Mouse (Mus musculus) spleen, adult 2 months (tissue): ENCODE results near the gene Xntrpc. TPM values are rescaled to one million over a fixed set of nuclear protein-coding genes. Genes with fewer than 3 reads are reported as not detected.
"Not testable (repeated sequence)": the region's sequence is repeated elsewhere in the genome, so short reads cannot be mapped to it uniquely, and the experiment has no call there.

ENCODE experiments used
- DNase-seq, 2 experiments: peaks; one replicate each; pipeline versions ENCODE4 v3.0.0 to v3.0.0-alpha.2; 2012 to 2021; ENCODE audit warnings: low spot score in 2 of 2, low read depth in 1 of 2
- H3K27ac ChIP-seq: fragments of 200-500 bp; 2 replicates; pipeline ENCODE4 v1.5.1; 2012; ENCODE audit warnings: low read length, inconsistent platforms; ENCODE audit not compliant: insufficient read depth
- H3K27me3 ChIP-seq: fragments of 200-500 bp; 2 replicates; pipeline ENCODE4 v1.6.1; 2012; ENCODE audit warnings: mild to moderate bottlenecking, moderate library complexity, low read length, inconsistent platforms; ENCODE audit not compliant: control insufficient read depth, insufficient read depth
- H3K36me3 ChIP-seq: fragments of 200-500 bp; 2 replicates; pipeline ENCODE4 v1.6.1; 2012; ENCODE audit warnings: mild to moderate bottlenecking, low read length, inconsistent platforms; ENCODE audit not compliant: control insufficient read depth, insufficient read depth
- H3K4me1 ChIP-seq: fragments of 200-500 bp; 2 replicates; pipeline ENCODE4 v1.6.1; 2011; ENCODE audit warnings: inconsistent platforms; ENCODE audit not compliant: control insufficient read depth, insufficient read depth, insufficient read length
- H3K4me3 ChIP-seq: fragments of 200-500 bp; 2 replicates; pipeline ENCODE4 v1.5.1; 2011; ENCODE audit warnings: mild to moderate bottlenecking, inconsistent platforms; ENCODE audit not compliant: insufficient read depth, insufficient read length; ENCODE audit errors: extremely low read depth
- CTCF ChIP-seq: fragments of 200-500 bp; IDR thresholded peaks from 2 replicates; pipeline ENCODE4 v1.5.1; 2011; ENCODE audit warnings: mild to moderate bottlenecking, inconsistent platforms; ENCODE audit not compliant: insufficient read depth, insufficient read length, insufficient replicate concordance; ENCODE audit errors: extremely low read depth
- POLR2A ChIP-seq: fragments of 200-500 bp; IDR thresholded peaks from 2 replicates; pipeline ENCODE4 v1.6.1; 2011; ENCODE audit warnings: low read depth, low read length, inconsistent platforms
- WGBS: fragments of 180-500 bp; shearing (Covaris S2); methylation state at CpG from one replicate; pipeline ENCODE4 v1.1.7; 2018; 5-methylcytosine and 5-hydroxymethylcytosine counted together
- polyA plus RNA-seq: library from polyadenylated mRNA; depleted of rRNA; stranded (reverse); fragments of >200 nt; gene quantifications from 2 replicates; pipeline ENCODE4 v1.2.3, GENCODE M21; 2012

Xntrpc gene
- polyA plus RNA-seq, 1 experiment: 2.6 TPM

DNA sequence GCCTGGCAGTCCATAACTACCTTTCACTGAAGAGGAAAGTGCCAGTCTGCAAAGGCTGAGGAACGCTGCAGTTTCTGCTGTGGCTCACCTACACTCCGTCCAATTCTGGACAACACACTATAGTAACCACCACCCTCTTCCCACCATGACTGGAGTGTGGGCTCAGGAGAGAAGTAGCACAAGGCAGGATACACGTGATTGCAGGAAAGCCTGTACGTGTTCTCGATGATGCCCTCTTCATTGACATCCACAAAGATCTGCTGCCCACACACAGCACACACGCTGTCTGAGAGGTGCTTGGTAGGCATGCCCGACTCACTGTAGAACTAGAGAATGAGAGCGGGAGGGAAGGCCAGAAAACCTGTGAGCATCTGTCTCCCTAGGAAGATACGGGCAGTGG, 41.7 kb upstream of the Xntrpc start:
- no peak for TF ChIP-seq POLR2A
- TF ChIP-seq CTCF: no peak
- H3K36me3 ChIP-seq: peaks cover 6% of the 10 kb centered on the region
- no peak overlapping the region for H3K27ac ChIP-seq
- H3K4me1 ChIP-seq: no peaks in the 10 kb centered on the region
- DNase-seq: no peak
- H3K4me3 ChIP-seq: no peak overlapping the region
- H3K27me3 ChIP-seq: no peaks in the 10 kb centered on the region
- WGBS: 92% methylated on average over 9 of the region's 9 CpGs

DNA sequence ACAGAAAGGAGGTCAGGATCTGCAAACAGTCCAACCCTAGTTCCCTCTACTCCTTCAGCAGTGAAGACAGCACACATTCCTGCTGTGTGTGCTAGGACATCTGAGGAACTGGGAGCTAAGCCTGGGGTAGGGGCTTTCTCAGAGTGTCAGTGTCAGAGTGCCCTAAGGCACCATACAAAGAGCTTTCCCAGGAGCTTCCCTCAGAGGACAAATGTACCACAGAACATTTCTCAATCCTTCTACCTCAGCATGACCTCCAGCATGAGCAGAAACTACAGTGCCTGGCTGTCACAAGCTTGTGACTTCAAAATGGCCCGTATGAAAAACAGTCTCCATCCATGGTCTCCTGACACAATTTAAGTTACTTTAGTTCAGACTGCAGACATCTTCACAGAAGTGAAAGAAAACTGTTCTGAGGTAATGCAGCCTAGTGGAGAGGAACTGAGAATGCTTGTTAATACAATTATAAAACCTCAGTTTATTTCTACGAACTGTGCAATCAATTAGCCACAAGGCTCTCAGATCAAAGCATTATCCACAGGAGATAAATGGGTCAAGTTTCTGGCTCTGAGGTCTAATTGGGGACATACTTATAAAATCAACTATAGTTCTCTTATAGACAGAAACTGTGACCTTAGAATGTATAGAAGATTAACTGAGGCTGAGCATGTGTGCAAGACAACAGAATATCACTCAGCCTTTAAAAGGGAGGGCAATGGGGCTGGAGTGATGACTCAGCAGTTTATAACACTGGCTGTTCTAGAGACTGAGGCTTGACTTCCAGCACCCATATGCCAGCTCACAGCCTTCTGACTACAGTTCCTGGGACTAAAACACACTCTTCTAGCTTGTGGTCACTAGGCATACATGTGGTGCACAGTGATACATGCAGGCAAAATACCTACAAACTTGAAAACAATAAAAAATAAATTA, 40.1 kb upstream of the Xntrpc start:
- Histone ChIP-seq H3K4me3 (no peak overlapping the region), H3K4me1 (no peaks in the 10 kb centered on the region), H3K36me3 (peaks cover 8% of the 10 kb centered on the region), H3K27me3 (no peaks in the 10 kb centered on the region), H3K27ac (no peak overlapping the region)
- 74% methylated on average over 2 of the region's 2 CpGs for WGBS
- TF ChIP-seq CTCF: no peak
- TF ChIP-seq POLR2A: no peak
- DNase-seq: no peak

DNA sequence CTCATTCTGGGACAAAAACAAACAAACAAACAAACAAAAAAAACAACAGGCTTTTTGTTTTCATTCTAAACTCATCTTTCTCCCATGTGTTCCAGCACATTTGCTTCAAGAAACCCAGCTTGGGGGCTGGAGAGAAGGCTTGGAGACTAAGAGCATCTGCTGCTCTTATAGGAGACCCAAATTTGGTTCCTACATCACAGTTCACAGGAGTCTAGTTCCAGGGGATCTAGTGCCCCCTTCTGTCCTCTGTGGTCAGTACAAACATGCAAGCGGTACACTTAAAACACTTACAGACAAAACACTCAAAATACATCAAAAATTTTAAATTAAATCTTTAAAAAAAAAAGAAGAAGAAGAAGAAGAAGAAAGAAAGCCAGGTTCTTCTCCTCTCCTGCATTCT, 30.6 kb upstream of the Xntrpc start:
- no peak overlapping the region for H3K4me3 ChIP-seq
- 89% methylated on average over 1 of the region's 1 CpGs for WGBS
- no peak overlapping the region for H3K27ac ChIP-seq
- TF ChIP-seq CTCF (no peak), POLR2A (no peak)
- H3K4me1 ChIP-seq: no peaks in the 10 kb centered on the region; the same call in 1 of the 2 replicates
- DNase-seq: no peak
- H3K36me3 ChIP-seq: peaks cover 28% of the 10 kb centered on the region
- H3K27me3 ChIP-seq: no peaks in the 10 kb centered on the region

DNA sequence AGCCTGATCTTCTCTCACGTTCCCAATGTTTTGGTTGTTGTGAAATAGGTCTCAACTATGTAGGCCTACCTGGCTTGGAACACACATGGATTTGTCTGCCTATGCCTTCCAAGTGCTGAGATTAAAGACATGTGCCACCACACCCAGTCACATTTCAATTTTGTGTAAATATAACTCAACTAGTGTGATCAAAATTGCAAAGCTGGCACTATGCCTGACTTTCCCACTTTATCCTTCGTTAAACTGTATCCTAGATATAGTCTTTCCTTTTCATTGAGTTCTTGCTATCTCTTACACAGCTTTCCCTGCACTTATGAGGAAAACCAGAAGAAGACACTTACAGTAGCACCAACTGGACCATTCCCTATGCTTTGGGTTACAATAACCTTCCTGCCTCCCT, 30.0 kb upstream of the Xntrpc start:
- H3K4me3 ChIP-seq: no peak overlapping the region
- H3K27me3 ChIP-seq: no peaks in the 10 kb centered on the region
- no peak overlapping the region for H3K27ac ChIP-seq
- no peaks in the 10 kb centered on the region; the same call in 1 of the 2 replicates for H3K4me1 ChIP-seq
- DNase-seq: no peak
- 99% methylated on average over 2 of the region's 2 CpGs for WGBS
- H3K36me3 ChIP-seq: peaks cover 26% of the 10 kb centered on the region
- no peak for TF ChIP-seq CTCF
- TF ChIP-seq POLR2A: no peak

DNA sequence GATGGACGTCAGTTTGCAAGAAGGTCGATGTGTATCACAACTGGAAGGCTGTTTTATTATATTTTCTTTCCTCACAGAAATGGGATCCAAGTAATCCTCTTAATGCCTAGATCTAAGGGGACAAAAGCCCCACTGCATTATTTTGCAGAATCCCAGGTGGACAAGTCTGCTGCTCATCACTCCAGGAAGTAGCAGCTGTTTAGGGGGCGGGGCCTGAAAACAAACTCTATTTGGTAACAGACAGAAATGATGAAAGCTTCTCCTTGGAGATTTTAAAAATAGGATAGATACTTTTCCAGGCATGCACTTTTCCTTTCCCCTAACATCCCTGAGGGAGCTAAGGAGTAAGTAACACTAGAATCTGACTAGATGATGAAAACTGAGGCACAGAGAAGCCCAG, 28.2 kb upstream of the Xntrpc start:
- H3K4me3 ChIP-seq: no peak overlapping the region
- DNase-seq: no peak
- TF ChIP-seq CTCF: no peak
- TF ChIP-seq POLR2A: no peak
- no peaks in the 10 kb centered on the region for H3K27me3 ChIP-seq
- H3K4me1 ChIP-seq: no peaks in the 10 kb centered on the region
- H3K36me3 ChIP-seq: peaks cover 26% of the 10 kb centered on the region
- 95% methylated on average over 3 of the region's 3 CpGs for WGBS
- no peak overlapping the region for H3K27ac ChIP-seq

DNA sequence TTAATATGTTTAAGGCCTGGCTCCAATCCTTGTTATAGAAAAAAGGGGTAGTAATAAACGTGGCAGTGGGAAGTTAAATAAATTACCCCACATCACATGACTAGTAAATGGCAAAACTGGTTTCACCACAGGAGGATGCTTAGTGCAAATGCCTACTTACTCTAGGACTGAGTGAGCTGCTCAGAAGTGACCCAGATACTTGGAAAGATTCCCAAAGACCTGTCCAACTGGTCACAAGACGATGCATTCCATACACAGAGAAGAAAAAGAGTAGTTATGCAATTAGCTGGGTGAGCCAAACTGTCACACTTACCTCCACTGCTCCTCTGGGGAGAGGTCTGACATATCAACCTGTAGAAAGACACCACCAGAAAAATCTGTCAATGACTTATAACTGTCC, 23.2 kb upstream of the Xntrpc start:
- TF ChIP-seq POLR2A (no peak), CTCF (no peak)
- 61% methylated on average over 2 of the region's 2 CpGs for WGBS

DNA sequence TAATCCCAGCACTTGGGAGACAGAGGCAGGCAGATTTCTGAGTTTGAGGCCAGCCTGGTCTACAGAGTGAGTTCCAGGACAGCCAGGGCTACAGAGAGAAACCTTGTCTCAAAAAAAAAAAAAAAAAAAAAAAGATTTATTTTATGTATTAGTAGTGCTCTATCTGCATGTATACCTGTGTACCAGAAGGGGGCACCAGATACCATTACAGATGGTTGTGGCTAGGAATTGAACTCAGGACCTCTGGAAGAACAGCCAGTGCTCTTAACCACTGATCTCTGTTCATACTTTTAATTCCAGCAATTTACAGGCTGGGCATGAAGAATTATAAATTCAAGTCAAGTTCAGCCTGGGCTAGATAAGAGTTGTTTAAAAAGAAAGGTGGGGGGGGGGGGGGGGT, 17.0 kb upstream of the Xntrpc start:
- DNase-seq: peak in 1 of 2 experiments; percentile 5

More for the DNA sequence above, 23.2 kb upstream of the Xntrpc start:
- H3K4me1 ChIP-seq: no peaks in the 10 kb centered on the region
- no peak overlapping the region for H3K4me3 ChIP-seq
- H3K27ac ChIP-seq: no peak overlapping the region
- peaks cover 19% of the 10 kb centered on the region for H3K36me3 ChIP-seq
- no peak for DNase-seq
- H3K27me3 ChIP-seq: no peaks in the 10 kb centered on the region

More for the DNA sequence above, 17.0 kb upstream of the Xntrpc start:
- not testable (repeated sequence) for H3K4me3 ChIP-seq, H3K4me1 ChIP-seq, H3K27me3 ChIP-seq, H3K36me3 ChIP-seq, H3K27ac ChIP-seq
